Comparison of ENCODE assay signal across 12 mouse cellular contexts in genomic region chr1:182149966-182150365, GRCm38 (mm10). TPM values are rescaled to one million over a fixed set of nuclear protein-coding genes. Genes with fewer than 3 reads are reported as not detected.
A peak's percentile ranks its signal among the peaks of the same experiment; 100 is the strongest.
DNase-seq lines count a peak whose midpoint lies in the region; ATAC-seq and TF ChIP-seq lines count a peak whose summit lies in the region.
"Had no signal": no experiment of that assay in that cellular context is flagged by ENCODE, and none has a peak within 500 bp of the region (broad histone marks: within the 10 kb centered on the region; RNA-seq: fewer than 3 reads in every experiment).

No protein-coding gene starts in this region.

- no peak overlapping the region for H3K27ac ChIP-seq in heart, postnatal 0 days (ENCODE audit: low read depth)
- no peak overlapping the region for H3K27ac ChIP-seq in heart, embryonic 10.5 days
- no peak overlapping the region for H3K27ac ChIP-seq in limb, embryonic 10.5 days
- H3K27ac ChIP-seq: embryonic facial prominence, embryonic 13.5 days; limb, embryonic 13.5 days; neural tube, embryonic 13.5 days had no signal

- DNase-seq in heart, postnatal 0 days (ENCODE audit: low spot score) = no peak
- no peak for DNase-seq in heart, embryonic 10.5 days (ENCODE audit: low spot score)
- DNase-seq in 3T3-L1 (ENCODE audit: low read depth, low spot score) (peak; percentile 63), NIH3T3 (ENCODE audit: low read depth) (peak; percentile 69)
- peak; percentile 33 for DNase-seq in limb, embryonic 10.5 days (ENCODE audit: low spot score)
- DNase-seq in cerebellum, postnatal 25 days = no peak
- DNase-seq in gastrocnemius, postnatal 10 days = no peak
- no peak for DNase-seq in gastrocnemius, adult 8-10 months (ENCODE audit: low spot score in 2 of 2)
- DNase-seq: heart, postnatal 36 days had no signal

- peak; percentile 54 for TF ChIP-seq CTCF in heart, postnatal 0 days (IDR thresholded peaks at IDR 0.05; ENCODE audit: low read depth)

- no peak for TF ChIP-seq EP300 in heart, postnatal 0 days (IDR thresholded peaks at IDR 0.05; ENCODE audit: low read depth)

- 93% methylated on average over 2 of the region's 2 CpGs for WGBS in heart, postnatal 0 days
- 91% methylated on average over 2 of the region's 2 CpGs for WGBS in heart, embryonic 10.5 days
- 87% methylated on average over 2 of the region's 2 CpGs for WGBS in limb, embryonic 10.5 days

- 0 out of 2 replicates have a peak, but pooled peaks cover 3% of the 10 kb centered on the region for H3K9me3 ChIP-seq in heart, postnatal 0 days (replicated peaks; ENCODE audit: control insufficient read depth, low read length)
- no peaks in the 10 kb centered on the region for H3K9me3 ChIP-seq in heart, embryonic 10.5 days
- H3K9me3 ChIP-seq in limb, embryonic 10.5 days (replicated peaks) = no peaks in the 10 kb centered on the region
- H3K9me3 ChIP-seq: embryonic facial prominence, embryonic 13.5 days; limb, embryonic 13.5 days; neural tube, embryonic 13.5 days had no signal

- H3K4me2 ChIP-seq in heart, postnatal 0 days (ENCODE audit: low read depth, low read length) = no peak overlapping the region
- H3K4me2 ChIP-seq: embryonic facial prominence, embryonic 13.5 days; limb, embryonic 13.5 days; neural tube, embryonic 13.5 days had no signal

- H3K9ac ChIP-seq in heart, postnatal 0 days (replicated peaks; ENCODE audit: low read depth, low read length) = no peak overlapping the region
- H3K9ac ChIP-seq: embryonic facial prominence, embryonic 13.5 days; limb, embryonic 13.5 days; neural tube, embryonic 13.5 days had no signal

- no peak for ATAC-seq in heart, postnatal 0 days (ENCODE audit: insufficient read depth, low read depth)

- no peaks in the 10 kb centered on the region for H3K36me3 ChIP-seq in heart, postnatal 0 days (replicated peaks; ENCODE audit: control insufficient read depth, insufficient read depth, low read length)
- H3K36me3 ChIP-seq in heart, embryonic 10.5 days = no peaks in the 10 kb centered on the region
- no peaks in the 10 kb centered on the region for H3K36me3 ChIP-seq in limb, embryonic 10.5 days
- H3K36me3 ChIP-seq: embryonic facial prominence, embryonic 13.5 days; limb, embryonic 13.5 days; neural tube, embryonic 13.5 days had no signal

- peaks cover 7% of the 10 kb centered on the region; the same call in 1 of the 2 replicates for H3K4me1 ChIP-seq in heart, postnatal 0 days (ENCODE audit: control insufficient read depth, insufficient read depth)
- peaks cover 13% of the 10 kb centered on the region for H3K4me1 ChIP-seq in heart, embryonic 10.5 days
- H3K4me1 ChIP-seq in limb, embryonic 10.5 days = peaks cover 11% of the 10 kb centered on the region
- H3K4me1 ChIP-seq: neural tube, embryonic 13.5 days had no signal

- H3K4me3 ChIP-seq in heart, postnatal 0 days (ENCODE audit: low read depth, low read length) = no peak overlapping the region
- H3K4me3 ChIP-seq in heart, embryonic 10.5 days = no peak overlapping the region
- no peak overlapping the region for H3K4me3 ChIP-seq in limb, embryonic 10.5 days
- H3K4me3 ChIP-seq: embryonic facial prominence, embryonic 13.5 days; limb, embryonic 13.5 days; neural tube, embryonic 13.5 days had no signal

- H3K27me3 ChIP-seq in heart, postnatal 0 days (ENCODE audit: control insufficient read depth, insufficient read depth, low read length) = no peaks in the 10 kb centered on the region
- H3K27me3 ChIP-seq in heart, embryonic 10.5 days (ENCODE audit: insufficient read depth, poor library complexity, severe bottlenecking) = no peaks in the 10 kb centered on the region
- H3K27me3 ChIP-seq in limb, embryonic 10.5 days (ENCODE audit: low read depth, poor library complexity, severe bottlenecking) = no peaks in the 10 kb centered on the region
- H3K27me3 ChIP-seq: embryonic facial prominence, embryonic 13.5 days; limb, embryonic 13.5 days; neural tube, embryonic 13.5 days had no signal

RNA-seq across cellular contexts. Expression of gene Vmn1r1, which starts 14.3 kb away (rescaled TPM):
- total RNA-seq in heart, postnatal 0 days (2014; rRNA removed; ENCODE audit: low replicate concordance) = not detected in 2 replicates
- polyA plus RNA-seq in heart, postnatal 0 days (2015; fragmentation: Nextera tagmentation; extraction: Ambion mirVana) = not detected in 2 replicates
- not detected in 2 replicates for polyA plus RNA-seq in heart, embryonic 10.5 days (2016; fragmentation: Nextera tagmentation; extraction: Ambion mirVana)
- not detected in 2 replicates for polyA plus RNA-seq in limb, embryonic 10.5 days (2016; fragmentation: Nextera tagmentation; extraction: Ambion mirVana)
- not detected for total RNA-seq in gastrocnemius, postnatal 10 days (2021)
- total RNA-seq in gastrocnemius, adult 8-10 months (2022) = not detected
- total RNA-seq: heart, postnatal 36 days had no signal
- polyA plus RNA-seq: embryonic facial prominence, embryonic 13.5 days; limb, embryonic 13.5 days; neural tube, embryonic 13.5 days had no signal

RNA-seq across cellular contexts. Expression of gene Srp9, which starts 25.4 kb away (rescaled TPM):
- 62.5 and 65.0 TPM in 2 replicates for total RNA-seq in heart, postnatal 0 days (2014; rRNA removed; ENCODE audit: low replicate concordance)
- 147 and 155 TPM in 2 replicates for polyA plus RNA-seq in heart, postnatal 0 days (2015; fragmentation: Nextera tagmentation; extraction: Ambion mirVana)
- polyA plus RNA-seq in heart, embryonic 10.5 days (2016; fragmentation: Nextera tagmentation; extraction: Ambion mirVana) = 121 and 128 TPM in 2 replicates
- polyA plus RNA-seq in limb, embryonic 10.5 days (2016; fragmentation: Nextera tagmentation; extraction: Ambion mirVana) = 168 TPM in 2 replicates
- 10 to 100 TPM; 37.9 to 41.8 TPM for total RNA-seq in gastrocnemius, postnatal 10 days (2021)
- total RNA-seq in gastrocnemius, adult 8-10 months (2022) = 10 to 100 TPM; 41.5 to 49.1 (median 45.6) TPM

Comparison
In these comparisons a context has a peak if more than half of its experiments do, and no peak if none do; other contexts are left out.
1. DNase-seq: peak in 3T3-L1 (single experiment), NIH3T3 (single experiment) and limb, embryonic 10.5 days (single experiment); none in heart, postnatal 0 days (single experiment), heart, embryonic 10.5 days (single experiment), cerebellum, postnatal 25 days (0 of 2), gastrocnemius, postnatal 10 days (single experiment) and gastrocnemius, adult 8-10 months (0 of 2).